Mouse (Mus musculus): ENCODE measurements around the gene Slc2a1. TPM values are rescaled to one million over a fixed set of nuclear protein-coding genes. Genes with fewer than 3 reads are reported as not detected.

Slc2a1 gene
- total and polyA plus RNA-seq, 3 experiments: 33.4 to 64.9 (median 46.2) TPM

- DNase-seq (ENCODE audit: extremely low read depth): peak; percentile 45
- no peak overlapping the region for H3K4me3 ChIP-seq (replicated peaks in 1 of 3; ENCODE audit: low read depth in 2 of 3, low read length in 2 of 3, poor library complexity in 1 of 3)
- TF ChIP-seq KAT2A (IDR thresholded peaks at IDR 0.05; ENCODE audit: insufficient replicate concordance, low read length): no peak
- TF ChIP-seq ZC3H11A (IDR thresholded peaks at IDR 0.05; ENCODE audit: low read depth, low read length): no peak
- TF ChIP-seq RCOR1 (conservative IDR thresholded peaks at IDR 0.05; ENCODE audit: low read depth, low read length): no peak
- peak; percentile 53; the same call in 1 of the 2 replicates for TF ChIP-seq EP300 (IDR thresholded peaks at IDR 0.05; ENCODE audit: low read length)
- no peak for TF ChIP-seq MAFK (IDR thresholded peaks at IDR 0.05; ENCODE audit: insufficient replicate concordance, low read length)
- TF ChIP-seq JUND (conservative IDR thresholded peaks at IDR 0.05; ENCODE audit: low read depth, low read length): no peak
- TF ChIP-seq USF1 (IDR thresholded peaks at IDR 0.05; ENCODE audit: low read depth, low read length): no peak
- TF ChIP-seq MYC (IDR thresholded peaks at IDR 0.05; ENCODE audit: low read depth, low read length): peak; percentile 41; the same call in 1 of the 2 replicates
- TF ChIP-seq GABPA (IDR thresholded peaks at IDR 0.05; ENCODE audit: insufficient replicate concordance, low read depth, low read length): no peak
- TF ChIP-seq IRF4 (IDR thresholded peaks at IDR 0.05; ENCODE audit: low read depth, low read length): no peak
- TF ChIP-seq NRF1 (IDR thresholded peaks at IDR 0.05; ENCODE audit: low read depth, low read length): no peak
- no peak for TF ChIP-seq CHD1 (IDR thresholded peaks at IDR 0.05; ENCODE audit: low read depth, low read length)
- no peak for TF ChIP-seq HCFC1 (IDR thresholded peaks at IDR 0.05; ENCODE audit: low read depth, low read length)
- peak; percentile 93 for TF ChIP-seq ETS1 (conservative IDR thresholded peaks at IDR 0.05; ENCODE audit: low read depth, low read length)
- no peak for TF ChIP-seq ELF1 (IDR thresholded peaks at IDR 0.05; ENCODE audit: low read depth, low read length)
- no peak for TF ChIP-seq CTCF (conservative IDR thresholded peaks at IDR 0.05 in 1 of 2, IDR thresholded peaks at IDR 0.05 in 1 of 2; ENCODE audit: low read depth in 2 of 2, low read length in 2 of 2)
- peak; percentile 49; the same call in 1 of the 2 replicates for TF ChIP-seq JUN (IDR thresholded peaks at IDR 0.05; ENCODE audit: insufficient read depth, low read depth, low read length)
- no peak for TF ChIP-seq E2F4 (IDR thresholded peaks at IDR 0.05; ENCODE audit: insufficient replicate concordance, low read depth, low read length)
- no peak for TF ChIP-seq SIN3A (IDR thresholded peaks at IDR 0.05; ENCODE audit: low read length)
- no peak for TF ChIP-seq NELFE (IDR thresholded peaks at IDR 0.05; ENCODE audit: low read depth, low read length)
- TF ChIP-seq MAX (IDR thresholded peaks at IDR 0.05; ENCODE audit: low read length): peak; percentile 54; the same call in 1 of the 2 replicates
- no peak for TF ChIP-seq UBTF (IDR thresholded peaks at IDR 0.05; ENCODE audit: low read depth, low read length)
- no peak for TF ChIP-seq USF2 (conservative IDR thresholded peaks at IDR 0.05; ENCODE audit: low read depth, low read length)
- peak; percentile 63 for TF ChIP-seq BHLHE40 (IDR thresholded peaks at IDR 0.05; ENCODE audit: low read depth, low read length)
- no peak for TF ChIP-seq ZMIZ1 (IDR thresholded peaks at IDR 0.05; ENCODE audit: low read depth, low read length)
- TF ChIP-seq PAX5 (IDR thresholded peaks at IDR 0.05; ENCODE audit: low read length): no peak
- no peak for TF ChIP-seq SMC3 (IDR thresholded peaks at IDR 0.05; ENCODE audit: low read depth, low read length)
- TF ChIP-seq ZNF384 (IDR thresholded peaks at IDR 0.05; ENCODE audit: low read depth, low read length): no peak
- 0 out of 2 replicates have a peak, but pooled peaks have one; percentile 19 for TF ChIP-seq MEF2A (IDR thresholded peaks at IDR 0.05; ENCODE audit: borderline replicate concordance, low read depth, low read length)
- no peak for TF ChIP-seq POLR2A (IDR thresholded peaks at IDR 0.05; ENCODE audit: low read depth, low read length)
- peak; percentile 50; the same call in 1 of the 2 replicates for TF ChIP-seq TCF12 (IDR thresholded peaks at IDR 0.05; ENCODE audit: low read depth, low read length)
- no peak for TF ChIP-seq CHD2 (IDR thresholded peaks at IDR 0.05; ENCODE audit: low read length)
- no peak for TF ChIP-seq RAD21 (IDR thresholded peaks at IDR 0.05; ENCODE audit: low read depth, low read length)
- TF ChIP-seq TBP (conservative IDR thresholded peaks at IDR 0.05; ENCODE audit: low read depth, low read length): no peak
- no peak for TF ChIP-seq POLR2AphosphoS2 (IDR thresholded peaks at IDR 0.05; ENCODE audit: low read depth, low read length)
- TF ChIP-seq MXI1 (IDR thresholded peaks at IDR 0.05; ENCODE audit: low read depth, low read length): no peak
- TF ChIP-seq ZKSCAN1 (IDR thresholded peaks at IDR 0.05; ENCODE audit: borderline replicate concordance, low read depth, low read length): no peak
- no peak for TF ChIP-seq MAZ (IDR thresholded peaks at IDR 0.05; ENCODE audit: low read depth, low read length)
- H3K36me3 ChIP-seq (replicated peaks in 1 of 2; ENCODE audit: control insufficient read depth in 1 of 2, insufficient read depth in 1 of 2, low read length in 1 of 2): no peaks in the 10 kb centered on the region
- H3K79me2 ChIP-seq (replicated peaks; ENCODE audit: control insufficient read depth, extremely low read depth, insufficient read depth, poor library complexity, severe bottlenecking): no peaks in the 10 kb centered on the region
- dilution Hi-C loops (cut with MboI; ENCODE audit: extremely low pct_ligation_motif_present, extremely low pct_unique_long_range_greater_than_20kb, low sequenced_read_pairs): no loop called here
- H3K9me3 ChIP-seq (replicated peaks; ENCODE audit: low read length): no peaks in the 10 kb centered on the region
- H3K9ac ChIP-seq (ENCODE audit: insufficient read depth, low read depth): no peak overlapping the region
- in situ Hi-C loops (cut with MboI; ENCODE audit: low pct_ligation_motif_present, low pct_unique_long_range_greater_than_20kb, low sequenced_read_pairs): no loop called here
- H3K27me3 ChIP-seq (replicated peaks): no peaks in the 10 kb centered on the region
- no peak overlapping the region for H3K4me2 ChIP-seq (ENCODE audit: insufficient read depth, low read depth, poor library complexity, severe bottlenecking)
- peaks cover 5 to 49% of the 10 kb centered on the region in 2 experiments for H3K4me1 ChIP-seq (ENCODE audit: control insufficient read depth in 1 of 2, insufficient read depth in 2 of 2)
- no peak overlapping the region for H3K27ac ChIP-seq (ENCODE audit: insufficient read depth, low read depth)
Observed at GRCm38 (mm10) chr4:119101392-119101791, 7.1 kb upstream of the Slc2a1 start.

All from CH12.LX (cell line).